Mouse (Mus musculus) embryonic fibroblast, embryonic 13.5 days (primary cell): Measurements from ENCODE around the gene Ddah1. TPM values are rescaled to one million over a fixed set of nuclear protein-coding genes. Genes with fewer than 3 reads are reported as not detected.

ENCODE experiments used
- H3K27ac ChIP-seq: 2 replicates; pipeline ENCODE4 v1.5.1; 2012; ENCODE audit warnings: low read length, control low read depth, inconsistent platforms; ENCODE audit not compliant: insufficient read depth
- H3K4me1 ChIP-seq: 2 replicates; pipeline ENCODE4 v1.6.1; 2011; ENCODE audit warnings: low read length; ENCODE audit not compliant: control insufficient read depth, insufficient read depth
- H3K4me3 ChIP-seq: 2 replicates; pipeline ENCODE4 v1.5.1; 2011; ENCODE audit warnings: mild to moderate bottlenecking, control low read depth, low read length; ENCODE audit not compliant: insufficient read depth
- CTCF ChIP-seq: IDR thresholded peaks from 2 replicates; pipeline ENCODE4 v1.5.1; 2011; ENCODE audit warnings: mild to moderate bottlenecking, control low read depth, low read length, moderate library complexity, borderline replicate concordance; ENCODE audit not compliant: insufficient read depth
- POLR2A ChIP-seq: IDR thresholded peaks from 2 replicates; pipeline ENCODE4 v1.6.1; 2011; ENCODE audit warnings: low read depth, mild to moderate bottlenecking, control low read depth, low read length, moderate library complexity
- polyA plus RNA-seq: library from polyadenylated mRNA; stranded (reverse); fragments of >200 nt; gene quantifications from 2 replicates; pipeline ENCODE4 v1.2.4, GENCODE M21; 2011; ENCODE audit warnings: low read depth; ENCODE audit not compliant: missing spikeins, insufficient read length

Ddah1 gene
- polyA plus RNA-seq, 1 experiment, result 145 TPM

- no peak for TF ChIP-seq CTCF
- no peak for TF ChIP-seq POLR2A
- Histone ChIP-seq H3K4me1 (peaks cover 10% of the 10 kb centered on the region), H3K27ac (peak overlapping the region; percentile 66; the same call in 1 of the 2 replicates), H3K4me3 (no peak overlapping the region)
Observed at GRCm38 (mm10) chr3:145823661-145824060, 65.2 kb downstream of the Ddah1 start.

GRCm38 (mm10) chr3:145825416-145826055 lies 67.1 kb downstream of the Ddah1 start:
- H3K4me3 ChIP-seq, result no peak overlapping the region
- H3K4me1 ChIP-seq, result peaks cover 10% of the 10 kb centered on the region
- TF ChIP-seq CTCF (no peak), POLR2A (no peak)

DNA sequence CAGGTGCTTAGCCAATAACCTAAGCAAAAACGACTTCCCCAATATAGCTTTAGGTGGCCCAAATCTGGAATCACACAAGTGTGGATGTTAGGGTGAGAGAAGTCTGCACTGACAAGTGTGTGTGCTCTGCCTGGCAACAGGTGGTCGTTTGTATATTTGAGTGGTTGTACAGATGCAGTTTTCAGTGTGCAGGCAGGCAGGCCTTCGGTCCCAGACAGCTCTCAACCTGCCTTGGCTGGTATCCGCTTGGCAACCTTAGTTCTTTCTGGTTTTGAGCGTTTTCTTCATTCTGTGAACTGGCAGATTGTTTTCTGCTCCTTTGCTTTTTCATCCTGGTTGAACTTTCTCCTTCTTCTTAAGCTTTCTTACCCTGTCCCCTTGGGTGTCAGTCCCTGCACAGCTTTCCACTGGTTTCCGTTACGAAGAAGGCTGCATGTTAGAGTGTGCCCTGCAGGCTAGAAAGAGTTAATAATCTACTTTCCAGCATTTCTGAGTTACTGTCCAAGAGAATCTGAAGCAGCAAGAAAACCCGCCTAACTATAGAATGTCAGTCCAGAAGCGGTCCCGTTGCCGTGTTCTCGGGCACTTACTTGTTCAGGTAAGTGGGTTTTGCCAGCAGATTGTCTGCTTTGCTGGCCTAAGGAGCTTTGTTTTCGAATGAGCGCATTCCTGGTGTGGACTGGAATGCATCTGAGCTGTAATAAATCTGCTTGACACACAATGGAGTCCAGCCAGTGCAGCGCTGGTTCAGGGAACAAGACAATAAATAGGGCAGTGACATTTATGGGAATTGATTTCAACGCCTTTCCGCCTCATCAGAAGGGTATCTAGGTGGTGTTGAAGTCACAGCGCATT lies 68.9 kb downstream of the Ddah1 start:
- H3K4me3 ChIP-seq, result no peak overlapping the region
- H3K27ac ChIP-seq, result peak overlapping the region; percentile 68
- H3K4me1 ChIP-seq, result peaks cover 10% of the 10 kb centered on the region
- no peak for TF ChIP-seq POLR2A
- no peak for TF ChIP-seq CTCF

More at GRCm38 (mm10) chr3:145825416-145826055, 67.1 kb downstream of the Ddah1 start:
- H3K27ac ChIP-seq, result no peak overlapping the region

GRCm38 (mm10) chr3:145828906-145829305 lies 70.4 kb downstream of the Ddah1 start:
- Histone ChIP-seq H3K27ac (peak overlapping the region; percentile 83), H3K4me1 (peaks cover 18% of the 10 kb centered on the region), H3K4me3 (no peak overlapping the region)
- TF ChIP-seq CTCF, result no peak
- TF ChIP-seq POLR2A, result no peak

DNA sequence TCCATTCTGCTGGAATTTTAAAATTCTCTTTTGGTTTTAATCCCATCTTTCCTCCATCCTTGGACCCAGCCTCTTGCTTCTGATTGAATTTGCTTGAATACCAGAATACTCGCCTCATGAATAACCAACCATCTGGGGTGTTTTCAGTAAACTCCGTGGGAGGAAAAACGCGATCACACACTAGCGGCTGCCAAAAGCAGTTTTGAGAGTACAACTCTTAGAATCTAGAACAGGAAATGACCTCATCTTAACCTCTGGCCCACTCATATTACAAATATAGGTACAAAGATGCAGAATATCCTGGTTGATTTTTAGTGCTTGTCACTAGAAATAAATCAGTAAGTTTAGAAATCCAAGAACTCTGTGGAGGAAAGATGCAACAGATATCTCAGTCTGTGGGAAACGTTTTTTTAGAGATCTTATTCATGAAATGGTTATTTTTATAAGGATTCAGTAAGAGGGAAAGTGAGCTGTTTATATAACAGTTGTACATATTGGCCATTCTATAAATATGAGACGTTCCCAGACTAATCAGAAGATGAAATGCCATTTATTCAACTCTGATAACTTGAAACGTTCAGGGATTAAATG lies 75.6 kb downstream of the Ddah1 start:
- TF ChIP-seq POLR2A (no peak), CTCF (no peak)
- Histone ChIP-seq H3K4me3 (no peak overlapping the region), H3K27ac (peak overlapping the region; percentile 86), H3K4me1 (peaks cover 17% of the 10 kb centered on the region)

- TF ChIP-seq CTCF, result no peak
- no peak for TF ChIP-seq POLR2A
- no peak overlapping the region for H3K4me3 ChIP-seq
- peak overlapping the region; percentile 98 for H3K27ac ChIP-seq
Observed at GRCm38 (mm10) chr3:145838281-145838680, 79.8 kb downstream of the Ddah1 start.

GRCm38 (mm10) chr3:145841961-145842710 lies 83.7 kb downstream of the Ddah1 start:
- Histone ChIP-seq H3K27ac (peak overlapping the region; percentile 82), H3K4me3 (no peak overlapping the region), H3K4me1 (peaks cover 19% of the 10 kb centered on the region)
- TF ChIP-seq CTCF, result no peak
- TF ChIP-seq POLR2A, result no peak

More at GRCm38 (mm10) chr3:145838281-145838680, 79.8 kb downstream of the Ddah1 start:
- H3K4me1 ChIP-seq, result peaks cover 21% of the 10 kb centered on the region

DNA sequence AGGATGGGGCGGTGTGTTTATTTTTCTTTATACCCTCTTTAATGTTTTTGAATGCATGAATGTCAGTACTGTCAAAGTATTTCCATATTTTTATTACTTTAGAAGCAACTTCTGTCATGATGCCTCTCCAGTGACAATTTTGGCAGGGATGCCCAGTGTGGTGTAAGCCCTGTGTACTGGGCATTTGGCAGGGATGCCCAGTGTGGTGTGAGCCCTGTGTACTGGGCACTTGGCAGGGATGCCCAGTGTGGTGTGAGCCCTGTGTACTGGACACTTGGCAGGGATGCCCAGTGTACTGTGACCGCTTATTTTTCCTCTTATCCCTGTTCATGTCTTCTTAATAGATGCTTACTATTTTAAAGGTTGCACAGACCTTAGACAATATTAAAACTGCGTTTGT lies 85.4 kb downstream of the Ddah1 start:
- Histone ChIP-seq H3K27ac (peak overlapping the region; percentile 15; the same call in 1 of the 2 replicates), H3K4me3 (no peak overlapping the region), H3K4me1 (peaks cover 12% of the 10 kb centered on the region)
- TF ChIP-seq POLR2A (no peak), CTCF (no peak)

DNA sequence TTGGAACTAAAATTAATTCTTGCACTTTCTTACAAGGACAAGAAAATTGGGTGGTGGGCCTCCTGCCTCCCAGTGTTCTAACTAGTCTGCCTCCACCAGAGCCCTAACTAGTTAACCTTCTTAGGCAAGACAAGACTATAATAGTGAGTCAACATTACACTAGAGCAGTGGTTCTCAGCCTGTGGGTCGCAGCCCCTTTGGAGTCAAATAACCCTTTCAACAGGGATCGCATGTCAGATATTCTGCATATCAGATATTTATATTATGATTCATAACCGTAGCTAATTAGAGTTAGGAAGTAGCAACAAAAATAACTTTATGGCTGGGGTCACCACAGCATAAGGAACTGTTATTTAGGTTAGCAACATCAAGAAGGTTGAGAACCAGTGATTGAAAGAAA lies 86.4 kb downstream of the Ddah1 start:
- H3K4me3 ChIP-seq, result no peak overlapping the region
- H3K4me1 ChIP-seq, result peaks cover 8% of the 10 kb centered on the region
- TF ChIP-seq CTCF, result no peak
- no peak for TF ChIP-seq POLR2A
- peak overlapping the region; percentile 82 for H3K27ac ChIP-seq
